Mouse (Mus musculus): ENCODE measurements around the gene Rbpj. TPM values are rescaled to one million over a fixed set of nuclear protein-coding genes. Genes with fewer than 3 reads are reported as not detected.
A peak's percentile ranks its signal among the peaks of the same experiment; 100 is the strongest.
"Not testable (repeated sequence)": the region's sequence is repeated elsewhere in the genome, so short reads cannot be mapped to it uniquely, and the experiment has no call there.

Gene Rbpj
- total RNA-seq, 2 experiments from 2014 or later = 54.6 to 62.2 TPM

GRCm38 (mm10) chr5:53662413-53662812 lies 196.5 kb downstream of the Rbpj start:
- no peak for DNase-seq (ENCODE audit: low spot score in 2 of 2)

GRCm38 (mm10) chr5:53663665-53664064 lies 197.7 kb downstream of the Rbpj start:
- no peak for DNase-seq (ENCODE audit: low spot score in 2 of 2)

DNA sequence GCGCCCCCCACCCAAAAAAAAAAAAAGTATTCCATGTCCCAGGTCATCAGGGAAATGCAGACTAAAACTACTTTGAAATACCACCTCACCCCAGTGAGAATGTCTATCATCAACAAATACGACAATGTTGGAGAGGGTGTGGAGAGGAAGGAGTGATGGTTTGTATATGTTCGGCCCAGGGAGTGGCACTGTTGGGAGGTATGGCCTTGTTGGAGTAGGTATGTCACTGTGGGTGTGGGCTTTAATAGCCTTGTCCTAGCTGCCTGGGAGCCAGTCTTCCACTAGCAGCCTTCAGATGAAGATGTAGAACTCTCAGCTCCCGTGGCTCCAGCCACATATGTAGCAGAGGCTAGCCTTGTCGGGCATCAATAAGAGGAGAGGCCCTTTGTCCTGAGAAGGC lies 202.1 kb downstream of the Rbpj start:
- DNase-seq (ENCODE audit: low spot score in 2 of 2) = no peak

DNA sequence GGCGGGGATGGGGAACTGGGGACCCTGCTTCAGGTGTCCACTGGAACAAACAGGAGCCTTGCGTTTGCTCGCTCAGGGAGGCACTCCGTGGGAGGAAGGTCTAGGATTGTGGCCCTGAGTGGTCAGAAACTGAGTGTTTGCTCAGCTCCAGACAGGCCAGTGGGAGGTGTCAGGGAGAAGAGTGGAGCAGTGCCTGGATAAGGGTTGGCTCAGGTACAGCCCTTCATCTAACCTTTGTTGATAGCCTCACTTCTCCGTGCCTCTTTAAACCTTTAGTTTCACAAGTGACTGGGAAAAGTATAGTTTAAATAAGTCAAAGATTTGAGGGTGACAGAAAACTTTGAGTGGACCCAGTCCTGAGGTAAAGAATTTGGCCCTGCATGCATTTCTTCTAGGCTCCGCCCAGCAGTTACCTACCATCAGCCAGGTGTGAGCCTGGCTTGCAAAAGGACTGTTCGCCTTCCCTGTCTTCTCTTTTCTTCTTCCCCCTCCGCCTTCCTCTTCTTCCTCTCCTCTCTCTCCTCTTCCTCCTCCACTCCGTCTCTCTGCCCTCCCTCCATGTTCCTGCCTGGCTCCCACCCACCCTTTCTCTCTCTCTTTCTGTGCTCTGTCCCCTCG lies 204.5 kb downstream of the Rbpj start:
- DNase-seq (ENCODE audit: low spot score in 2 of 2) = no peak

GRCm38 (mm10) chr5:53671507-53671906 lies 205.6 kb downstream of the Rbpj start:
- no peak for DNase-seq (ENCODE audit: low spot score in 2 of 2)

GRCm38 (mm10) chr5:53672352-53672751 lies 206.4 kb downstream of the Rbpj start:
- peak; percentile 26 to 46 for DNase-seq (ENCODE audit: low spot score in 2 of 2)

GRCm38 (mm10) chr5:53673493-53674150 lies 207.7 kb downstream of the Rbpj start:
- not testable (repeated sequence) for DNase-seq (ENCODE audit: low spot score in 2 of 2)

DNA sequence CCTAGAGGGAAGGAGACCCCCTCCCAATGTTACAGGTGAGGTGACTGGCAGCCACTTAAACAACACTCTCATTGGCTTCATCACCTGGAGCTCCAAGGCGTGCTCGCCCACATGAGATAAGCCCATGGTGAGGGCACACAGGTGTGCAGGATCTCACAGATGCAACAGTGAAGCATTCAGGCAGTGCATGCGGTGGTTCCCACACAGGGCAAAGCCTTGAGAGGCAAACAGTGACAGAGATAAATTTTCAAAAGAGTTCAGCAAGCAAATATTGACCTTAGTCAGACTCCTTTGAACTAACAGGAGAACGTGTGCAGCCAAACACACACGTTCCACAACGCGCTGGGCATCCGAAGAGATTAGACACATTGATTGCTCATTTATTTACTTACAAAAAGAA lies 210.7 kb downstream of the Rbpj start:
- no peak for DNase-seq (ENCODE audit: low spot score in 2 of 2)

DNA sequence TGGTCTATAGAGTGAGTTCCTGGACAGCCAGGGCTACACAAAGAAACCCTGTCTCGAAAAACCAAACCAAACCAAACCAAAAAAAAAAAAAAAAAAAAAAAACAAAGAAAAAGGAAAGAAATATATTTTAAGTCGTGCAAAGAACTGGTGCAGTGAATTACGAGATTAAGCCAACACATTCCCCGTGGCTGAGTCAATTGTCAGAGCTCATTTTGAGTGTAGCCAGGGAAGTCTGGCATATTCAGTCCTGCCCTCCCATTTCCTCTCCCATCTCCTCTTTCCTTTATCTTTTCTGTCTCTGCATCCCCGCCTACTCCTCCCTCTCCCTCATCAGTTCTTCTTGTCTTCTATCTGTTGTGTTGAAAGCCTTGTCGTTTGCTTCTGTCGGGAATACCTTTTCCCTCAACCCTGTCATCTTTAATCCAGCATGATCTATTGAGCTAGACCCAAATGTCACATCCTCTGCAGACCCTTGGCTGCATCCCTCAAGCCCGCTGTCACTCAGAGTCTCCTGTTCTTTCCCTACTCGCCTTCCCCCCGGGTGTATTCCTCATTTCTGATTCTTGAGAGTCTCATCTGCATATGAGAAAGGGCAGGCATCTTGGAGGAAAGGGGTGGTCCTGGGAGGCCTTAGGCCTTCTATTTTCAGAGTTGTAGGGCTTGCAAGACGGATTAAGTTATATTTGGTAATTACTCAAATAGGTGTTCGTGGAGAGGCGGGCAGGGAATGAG lies 212.2 kb downstream of the Rbpj start:
- no peak for DNase-seq (ENCODE audit: low spot score in 2 of 2)

- no peak for DNase-seq (ENCODE audit: low spot score in 2 of 2)
Measured at GRCm38 (mm10) chr5:53679651-53680050, 213.7 kb downstream of the Rbpj start.

DNA sequence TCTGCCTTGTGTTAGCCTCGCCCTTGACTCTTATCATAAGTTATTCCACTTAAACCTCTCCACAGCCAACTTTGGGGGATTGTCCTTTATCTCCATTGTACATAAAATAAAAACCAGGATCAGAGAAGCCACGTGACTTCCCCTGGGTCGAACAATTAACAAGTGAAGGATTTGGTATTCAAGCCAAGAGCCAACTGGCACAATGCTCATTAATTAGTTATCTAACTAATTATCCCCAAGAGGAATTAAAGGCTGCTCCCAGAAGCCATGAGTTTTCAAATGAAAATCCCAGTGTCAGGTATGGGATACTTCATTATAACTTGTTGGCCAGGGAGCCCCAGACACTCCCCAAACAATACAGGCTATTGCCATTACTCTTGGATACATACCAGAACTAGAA lies 218.0 kb downstream of the Rbpj start:
- no peak for DNase-seq (ENCODE audit: low spot score in 2 of 2)

DNA sequence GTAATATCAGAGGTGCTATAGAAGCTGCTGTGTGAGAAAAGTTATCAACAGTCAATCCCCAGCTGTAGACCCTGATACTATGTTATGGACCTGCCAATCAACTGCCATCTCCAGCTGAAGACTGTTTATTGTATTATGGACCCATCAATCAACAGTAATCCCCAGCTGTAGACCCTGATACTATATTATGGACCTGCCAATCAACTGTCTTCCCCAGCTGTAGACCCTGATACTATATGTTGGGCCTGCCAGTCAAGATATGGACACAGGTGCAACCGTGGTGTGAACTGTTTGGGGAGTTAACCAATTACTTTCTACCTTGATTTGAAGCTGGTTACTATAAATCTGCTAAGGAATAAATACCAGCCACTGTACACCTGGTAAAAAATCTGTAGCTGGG lies 218.5 kb downstream of the Rbpj start:
- no peak for DNase-seq (ENCODE audit: low spot score in 2 of 2)

DNA sequence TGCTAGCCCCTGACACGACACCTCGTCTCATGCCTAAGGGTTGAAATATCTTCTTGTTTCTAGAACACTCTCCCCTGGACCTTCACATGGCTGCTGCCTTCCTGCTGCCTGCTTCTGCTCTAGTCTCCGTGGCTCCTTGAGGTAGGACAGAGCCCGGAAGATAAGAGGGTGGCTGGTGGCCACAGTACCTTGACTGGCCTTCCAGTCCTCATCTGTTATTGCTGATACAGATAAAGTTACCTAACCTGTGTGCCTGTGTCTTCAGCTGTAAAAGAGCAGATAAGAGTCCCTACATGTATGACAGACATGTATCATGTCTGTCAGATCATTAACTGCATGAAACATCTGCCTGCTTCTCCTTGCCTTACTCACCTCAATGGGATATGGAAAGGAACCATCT lies 219.7 kb downstream of the Rbpj start:
- DNase-seq (ENCODE audit: low spot score in 2 of 2) = no peak

- DNase-seq (ENCODE audit: low spot score in 2 of 2) = no peak
Measured at GRCm38 (mm10) chr5:53686379-53686778, 220.4 kb downstream of the Rbpj start.

- no peak for DNase-seq (ENCODE audit: low spot score in 2 of 2)
Measured at GRCm38 (mm10) chr5:53688326-53688725, 222.4 kb downstream of the Rbpj start.

DNA sequence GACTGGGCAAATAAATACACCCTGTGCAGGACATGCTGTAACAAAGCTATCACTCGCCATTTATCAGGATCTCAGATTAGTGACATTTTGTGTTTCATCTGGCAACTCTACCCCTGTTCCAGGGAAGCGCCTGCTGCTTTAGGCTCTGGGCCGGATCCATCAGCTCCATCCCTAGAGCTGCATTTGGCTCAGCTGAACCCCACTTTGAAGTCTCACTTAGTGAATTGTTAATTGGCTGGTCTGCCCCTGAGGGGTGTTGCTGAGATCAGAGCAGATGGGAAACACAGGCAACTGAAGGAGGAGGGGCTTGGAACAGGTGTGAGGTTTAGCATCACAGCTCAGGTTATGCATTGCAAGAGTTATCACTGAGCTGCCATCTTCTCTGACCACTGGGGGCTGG lies 225.6 kb downstream of the Rbpj start:
- no peak for DNase-seq (ENCODE audit: low spot score in 2 of 2)

DNA sequence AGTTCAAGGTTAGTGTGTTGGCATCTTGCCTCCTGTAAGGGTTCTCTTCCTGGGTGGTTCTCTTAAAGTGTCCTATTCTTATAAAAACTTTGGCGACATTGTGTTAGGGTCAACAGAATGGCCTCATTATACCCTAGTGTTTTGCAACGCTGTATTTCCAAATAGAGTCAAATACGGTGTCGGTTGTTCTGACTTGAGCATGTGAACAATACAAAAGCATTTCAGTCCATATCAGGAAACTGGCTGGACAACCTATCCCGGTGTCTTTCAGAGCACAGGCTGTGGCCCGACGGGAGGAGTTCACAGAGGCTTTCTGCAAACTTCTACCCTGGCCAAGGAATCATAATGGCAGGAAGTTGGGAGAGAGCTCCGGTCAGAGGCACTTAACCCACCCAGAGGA lies 226.1 kb downstream of the Rbpj start:
- DNase-seq (ENCODE audit: low spot score in 2 of 2) = no peak

GRCm38 (mm10) chr5:53692662-53693061 lies 226.7 kb downstream of the Rbpj start:
- no peak for DNase-seq (ENCODE audit: low spot score in 2 of 2)

GRCm38 (mm10) chr5:53696701-53697100 lies 230.7 kb downstream of the Rbpj start:
- DNase-seq (ENCODE audit: low spot score in 2 of 2) = no peak

DNA sequence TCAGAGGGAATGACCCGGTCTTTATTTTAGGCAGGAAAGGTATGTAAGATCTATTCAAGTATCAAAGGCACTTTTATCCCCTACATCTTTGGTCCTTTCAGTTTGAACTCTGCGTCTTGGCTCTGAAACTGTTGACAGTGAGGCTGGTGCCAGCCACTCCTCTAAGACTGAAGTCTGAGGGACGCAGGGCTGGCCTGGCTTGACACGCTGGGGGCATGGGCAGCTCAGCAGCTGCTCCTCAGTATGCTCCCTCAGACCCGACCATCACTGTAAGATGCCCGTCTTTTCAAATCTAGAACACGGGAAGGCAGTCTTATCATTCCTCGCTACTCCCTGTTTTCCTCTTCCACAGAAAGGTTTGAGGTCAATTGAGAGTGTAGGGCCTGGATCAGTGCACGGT lies 231.8 kb downstream of the Rbpj start:
- no peak for DNase-seq (ENCODE audit: low spot score in 2 of 2)

- no peak for DNase-seq (ENCODE audit: low spot score in 2 of 2)
Measured at GRCm38 (mm10) chr5:53702686-53703085, 236.7 kb downstream of the Rbpj start.
